Mouse (Mus musculus) thymus, postnatal 36 days (tissue): ENCODE results near the gene Olfr619.

Experiments
- DNase-seq, 2 experiments: peaks; one replicate each; pipeline ENCODE4 v3.0.0; 2022; ENCODE audit warnings: mixed read lengths in 2 of 2

The Olfr619 gene

GRCm38 (mm10) chr7:103600275-103600674, at the start of gene Olfr619:
Gene Olfr619, plus strand, starts transcription at chr7:103600575.
- DNase-seq: no peak

DNA sequence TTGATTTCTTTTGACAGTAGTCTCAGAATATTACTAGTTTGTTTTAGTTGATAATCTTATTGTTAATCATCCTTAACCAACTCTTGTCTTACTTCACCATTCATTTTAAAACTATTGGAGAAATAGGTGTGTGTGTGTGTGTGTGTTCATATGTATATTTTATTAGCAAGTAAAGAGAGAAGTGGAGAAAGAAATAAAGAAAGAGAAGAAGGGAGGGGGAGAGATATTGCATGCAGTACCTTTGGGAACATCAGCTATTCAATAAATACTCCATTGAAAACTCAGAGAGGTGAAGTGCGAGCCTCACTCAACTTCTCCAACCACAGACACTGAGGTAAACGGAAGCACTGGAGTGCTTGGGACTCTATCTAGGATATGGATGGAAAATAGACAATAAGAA, 44.6 kb upstream of the Olfr619 start, which contains the start of gene Olfr615:
Gene Olfr615, plus strand, starts transcription at position 301 of the 400 bp plus-strand sequence.
- DNase-seq: no peak

GRCm38 (mm10) chr7:103569043-103569442, 31.3 kb upstream of the Olfr619 start, which contains the start of gene Olfr616:
Gene Olfr616, minus strand, starts transcription at chr7:103569143.
- no peak for DNase-seq

DNA sequence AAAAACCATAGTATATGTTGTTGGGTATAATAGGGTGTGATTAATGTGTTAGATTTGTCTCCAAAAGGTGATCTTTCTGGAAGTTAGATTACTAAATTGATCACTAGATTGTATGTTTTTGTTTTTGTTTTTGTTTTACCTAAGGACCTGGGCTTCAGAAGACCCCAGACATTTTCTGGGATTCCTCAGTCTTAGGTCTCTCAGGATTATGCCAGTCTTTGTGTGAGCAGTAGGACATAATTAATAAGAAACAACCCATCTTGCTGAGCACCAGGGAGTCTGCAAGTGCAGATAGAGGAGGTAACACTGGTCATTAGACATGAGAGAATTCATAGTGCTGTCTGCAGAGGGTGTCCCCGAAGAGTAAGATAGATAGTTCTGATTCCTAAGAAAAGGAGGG, 27.6 kb upstream of the Olfr619 start, which contains the start of gene Olfr617:
Gene Olfr617, plus strand, starts transcription at position 301 of the 400 bp plus-strand sequence.
- no peak for DNase-seq

DNA sequence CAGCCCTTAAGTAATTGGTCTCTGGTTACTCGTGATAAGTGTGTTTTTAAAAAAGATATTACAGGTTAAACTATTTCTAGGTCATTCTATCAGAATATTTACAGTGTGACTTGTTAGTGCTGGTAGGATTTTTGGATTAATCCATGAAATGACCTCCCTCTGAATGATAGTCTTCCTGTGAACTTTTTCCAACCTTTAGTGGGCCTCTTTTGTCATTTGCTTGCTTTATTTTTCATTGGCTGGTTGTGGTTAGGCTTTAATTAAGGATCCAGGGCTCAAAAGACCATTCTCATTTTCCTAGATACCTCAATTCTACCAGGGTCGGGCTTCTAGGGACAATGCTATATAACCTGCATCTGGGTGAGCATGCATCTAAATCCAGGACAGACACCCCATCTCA, 10.6 kb upstream of the Olfr619 start, which contains the start of gene Olfr618:
Gene Olfr618, plus strand, starts transcription at position 301 of the 400 bp plus-strand sequence.
- no peak for DNase-seq

DNA sequence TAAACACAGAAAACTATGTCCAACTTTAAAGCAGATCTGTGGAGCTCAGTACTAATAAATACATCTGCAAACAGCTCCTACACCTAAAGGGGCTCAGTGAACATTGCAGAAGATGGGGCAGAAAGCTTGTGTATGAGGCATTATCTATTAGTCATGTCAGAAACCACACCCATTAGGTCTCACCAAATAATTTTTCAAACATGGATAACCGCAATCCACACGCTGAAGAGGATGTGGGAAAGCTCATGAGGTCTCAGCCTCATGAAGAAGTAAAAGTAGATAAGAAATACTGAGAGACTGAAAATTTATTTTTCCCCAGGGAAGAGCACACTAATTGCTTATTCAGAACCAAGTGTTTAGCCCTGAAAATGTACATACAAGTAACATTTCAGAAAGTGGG, 7.0 kb downstream of the Olfr619 start:
- DNase-seq: no peak

DNA sequence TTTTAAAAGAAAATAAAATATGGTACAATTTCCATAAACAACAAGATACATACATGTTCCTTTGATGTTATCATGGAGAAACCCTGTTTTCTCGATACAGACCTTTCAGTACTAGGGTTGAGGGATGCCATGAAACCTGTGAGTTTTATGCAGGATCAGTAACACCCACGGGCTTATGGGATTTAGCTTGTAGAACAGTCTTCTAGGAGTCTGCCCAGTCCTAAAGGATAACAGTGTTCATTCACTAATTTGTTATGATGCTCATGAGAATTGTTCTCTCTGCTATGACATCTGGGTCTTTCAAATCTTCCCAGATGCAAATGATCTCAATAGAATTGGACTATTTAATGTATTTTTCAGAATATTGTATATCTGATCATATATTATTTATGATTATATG, 12.1 kb downstream of the Olfr619 start, which contains the start of gene Olfr620:
Gene Olfr620, minus strand, starts transcription at position 101 of the 400 bp plus-strand sequence.
- no peak for DNase-seq

DNA sequence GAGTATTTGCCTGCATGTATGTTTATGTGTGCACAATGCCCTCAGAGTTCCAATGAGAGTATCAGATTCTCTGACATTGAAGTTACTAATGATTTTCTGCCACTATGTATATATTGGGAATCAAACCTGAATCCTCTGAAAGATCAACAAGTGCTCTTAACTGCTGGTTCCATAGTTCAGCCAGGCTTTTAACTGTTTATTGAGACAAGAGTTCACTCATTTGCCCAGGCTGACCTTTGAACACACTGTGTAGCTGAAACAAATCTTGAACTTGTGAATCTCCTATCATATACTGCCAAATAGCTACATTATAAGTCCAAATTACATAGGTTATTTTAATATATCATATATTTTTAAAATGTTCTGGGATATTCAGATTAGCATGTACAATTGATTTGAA, 36.4 kb downstream of the Olfr619 start:
- DNase-seq: no peak

- DNase-seq: no peak
Measured at GRCm38 (mm10) chr7:103642602-103643001, 42.2 kb downstream of the Olfr619 start, which contains the start of gene Olfr622. Gene Olfr622, minus strand, starts transcription at chr7:103642702.

GRCm38 (mm10) chr7:103644070-103644469, 43.7 kb downstream of the Olfr619 start:
- no peak for DNase-seq
